Mouse (Mus musculus) heart, postnatal 36 days (tissue): ENCODE data around the gene Skil. TPM values are rescaled to one million over a fixed set of nuclear protein-coding genes. Genes with fewer than 3 reads are reported as not detected.

Source experiments
- DNase-seq, 2 experiments: peaks; one replicate each; pipeline ENCODE4 v3.0.0; 2021 to 2022
- intact Hi-C: fragments of 180-260 bp; cut with DNase I; formaldehyde crosslinking; loops from one replicate; pipeline ENCODE4 v1.15.1; 2025
- total RNA-seq, 2 experiments: library from RNA; stranded (reverse); gene quantifications; 2 replicates each; pipeline ENCODE4 v1.2.3; 2021

The Skil gene
- total RNA-seq, 2 experiments from 2014 or later: 15.0 to 17.0 TPM

- intact Hi-C loops: no loop called here
- no peak for DNase-seq
These were observed 70.9 kb downstream of the Skil start for GRCm38 (mm10) chr3:31165803-31166202.

GRCm38 (mm10) chr3:31166365-31166871 lies 71.6 kb downstream of the Skil start:
- intact Hi-C loops: no loop called here
- no peak for DNase-seq

Other genes starting within 250 kb of the Skil start
- gene Gpr160, start 239.1 kb upstream of the Skil start, total RNA-seq: 1 to 10 TPM; 1.8 to 1.9 TPM
- 10 to 100 TPM; 15.9 to 19.1 TPM for gene Phc3, start 125.6 kb upstream of the Skil start, total RNA-seq
- 10 to 100 TPM; 12.4 to 12.5 TPM for gene Prkci, start 99.3 kb upstream of the Skil start, total RNA-seq
- 1 to 10 TPM in 1 of 2 experiments, under 1 TPM in 1; 0.87 to 1.1 TPM for gene Cldn11, start 54.9 kb downstream of the Skil start, total RNA-seq
- gene Slc7a14, start 215.3 kb downstream of the Skil start, total RNA-seq: under 1 TPM; 0.03 to 0.11 TPM